Mouse (Mus musculus) heart, postnatal 0 days (tissue): ENCODE results near the gene Txndc16. TPM values are rescaled to one million over a fixed set of nuclear protein-coding genes. Genes with fewer than 3 reads are reported as not detected.

Source experiments
- ATAC-seq: fragments of 200-750 bp; cut with Nextera tagmentation; 2 replicates; pipeline ENCODE4 v1.8.0; 2017; ENCODE audit warnings: low read depth, moderate number of reproducible peaks, moderate library complexity; ENCODE audit not compliant: insufficient read depth
- DNase-seq: peaks from one replicate; pipeline ENCODE4 v3.0.0-alpha.2; 2016; ENCODE audit warnings: low spot score
- H3K27ac ChIP-seq: fragments of 300-500 bp; sonication (generic); 2 replicates; pipeline ENCODE4 v1.5.1; 2014; ENCODE audit warnings: low read depth, mild to moderate bottlenecking
- H3K27me3 ChIP-seq: fragments of 300-500 bp; sonication (generic); 2 replicates; pipeline ENCODE4 v1.6.1; 2014; ENCODE audit warnings: low read length, mixed read lengths; ENCODE audit not compliant: control insufficient read depth, insufficient read depth
- H3K36me3 ChIP-seq: fragments of 300-500 bp; sonication (generic); replicated peaks from 2 replicates; pipeline ENCODE4 v1.6.1; 2014; ENCODE audit warnings: low read length, mixed read lengths; ENCODE audit not compliant: control insufficient read depth, insufficient read depth
- H3K4me1 ChIP-seq: fragments of 300-500 bp; sonication (generic); 2 replicates; pipeline ENCODE4 v1.6.1; 2014; ENCODE audit warnings: antibody characterized with exemption; ENCODE audit not compliant: control insufficient read depth, insufficient read depth
- H3K4me2 ChIP-seq: fragments of 300-500 bp; sonication (generic); 2 replicates; pipeline ENCODE4 v1.6.1; 2014; ENCODE audit warnings: low read depth, mild to moderate bottlenecking, low read length, moderate library complexity
- H3K4me3 ChIP-seq: fragments of 300-500 bp; sonication (generic); 2 replicates; pipeline ENCODE4 v1.5.1; 2014; ENCODE audit warnings: low read depth, low read length
- H3K9ac ChIP-seq: fragments of 300-500 bp; sonication (generic); replicated peaks from 2 replicates; pipeline ENCODE4 v1.6.1; 2014; ENCODE audit warnings: low read depth, low read length, mixed read lengths
- H3K9me3 ChIP-seq: fragments of 300-500 bp; sonication (generic); replicated peaks from 2 replicates; pipeline ENCODE4 v1.6.1; 2016; ENCODE audit warnings: low read length; ENCODE audit not compliant: control insufficient read depth
- CTCF ChIP-seq: IDR thresholded peaks from 2 replicates; pipeline ENCODE4 v1.5.1; 2016; ENCODE audit warnings: antibody characterized with exemption, control low read depth, low read depth
- EP300 ChIP-seq: IDR thresholded peaks from 2 replicates; pipeline ENCODE4 v1.6.1; 2016; ENCODE audit warnings: antibody characterized with exemption, low read depth
- WGBS: fragments of 180-500 bp; shearing (Covaris S2); extraction: QIAGEN DNeasy Blood & Tissue Kit; methylation state at CpG from one replicate; pipeline ENCODE4 v1.1.7; 2014; 5-methylcytosine and 5-hydroxymethylcytosine counted together
- polyA plus RNA-seq: library from polyadenylated mRNA; unstranded; fragments of >200 nt; fragmentation: Nextera tagmentation; extraction: Ambion mirVana; gene quantifications from 2 replicates; pipeline ENCODE4 v1.2.1, GENCODE M21; 2015
- total RNA-seq: library from RNA; depleted of rRNA; stranded (reverse); fragments of >200 nt; gene quantifications from 2 replicates; pipeline ENCODE4 v1.2.3, GENCODE M21; 2014; ENCODE audit warnings: low replicate concordance

Txndc16 gene
- total and polyA plus RNA-seq, 2 experiments from 2014 or later: 9.0 to 17.4 TPM

DNA sequence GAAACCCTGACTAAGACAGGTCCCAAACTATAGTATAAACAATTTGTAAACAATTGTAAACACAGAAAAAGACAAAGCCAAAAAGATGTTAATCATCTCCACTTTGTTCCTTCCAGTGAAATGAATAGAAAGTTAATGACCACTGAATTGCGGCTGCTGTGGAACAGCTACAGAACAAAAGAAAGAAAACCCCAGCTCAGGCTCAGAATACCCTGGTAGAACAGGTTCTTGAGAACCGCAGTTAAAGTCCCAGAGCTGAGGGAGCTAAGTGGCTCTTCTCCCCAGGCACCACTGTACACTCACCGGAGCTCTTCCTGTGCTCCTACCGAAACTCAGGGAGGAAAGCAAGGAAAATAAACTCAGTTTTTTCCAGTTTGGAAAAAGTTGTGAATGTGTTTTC lies 9.4 kb downstream of the Txndc16 start:
- 71% methylated on average over 4 of the region's 4 CpGs for WGBS
- TF ChIP-seq CTCF (no peak), EP300 (no peak)
- Histone ChIP-seq H3K4me1 (no peaks in the 10 kb centered on the region), H3K4me3 (no peak overlapping the region), H3K27me3 (no peaks in the 10 kb centered on the region), H3K27ac (no peak overlapping the region), H3K4me2 (no peak overlapping the region), H3K9me3 (no peaks in the 10 kb centered on the region), H3K36me3 (0 out of 2 replicates have a peak, but pooled peaks cover 6% of the 10 kb centered on the region), H3K9ac (no peak overlapping the region)
- DNase-seq: no peak
- no peak for ATAC-seq

DNA sequence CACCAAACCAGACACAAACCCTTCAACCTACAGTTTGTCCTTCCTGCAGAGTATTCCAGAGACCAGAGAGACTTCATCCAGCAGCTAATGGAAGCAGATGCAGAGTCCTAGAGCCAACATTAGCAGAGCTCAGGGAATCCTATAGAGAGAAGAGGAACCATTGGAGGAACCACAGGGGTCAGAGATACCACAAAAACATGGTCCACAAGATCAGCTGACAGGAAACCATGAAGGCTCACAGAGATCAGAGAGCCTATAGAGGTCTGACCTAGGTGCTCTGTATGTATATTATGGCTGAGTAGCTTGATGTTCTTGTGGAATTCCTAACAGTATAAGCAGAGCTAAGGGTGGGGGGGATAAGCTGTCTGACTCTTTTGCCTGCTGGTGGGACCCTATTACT lies 19.5 kb downstream of the Txndc16 start:
- no peak overlapping the region for H3K4me3 ChIP-seq
- peaks cover 7% of the 10 kb centered on the region; the same call in 1 of the 2 replicates for H3K36me3 ChIP-seq
- ATAC-seq (no peak), DNase-seq (no peak)
- no peaks in the 10 kb centered on the region for H3K4me1 ChIP-seq
- no peaks in the 10 kb centered on the region for H3K9me3 ChIP-seq
- H3K4me2 ChIP-seq: no peak overlapping the region
- no peak overlapping the region for H3K9ac ChIP-seq
- no peak for TF ChIP-seq EP300
- no peak for TF ChIP-seq CTCF
- H3K27me3 ChIP-seq: no peaks in the 10 kb centered on the region
- no peak overlapping the region for H3K27ac ChIP-seq

DNA sequence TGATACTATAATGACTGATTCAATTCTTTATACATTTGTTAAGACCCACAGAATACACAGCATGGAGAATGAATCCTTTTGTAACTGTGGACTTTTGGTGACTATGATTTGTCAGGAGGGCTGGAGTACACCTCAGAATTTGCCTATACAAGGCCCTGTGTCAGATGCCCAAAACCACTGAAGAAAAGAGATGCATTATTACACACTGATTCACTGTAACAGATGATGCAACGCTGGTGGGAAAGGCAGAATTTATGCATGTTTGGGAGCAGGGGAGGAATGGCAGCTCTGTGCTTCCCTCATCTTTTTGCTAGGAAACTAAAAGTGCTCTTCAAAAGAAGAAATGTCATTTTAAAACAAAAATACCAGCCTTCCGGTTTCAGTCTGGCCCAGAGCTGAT lies 29.1 kb downstream of the Txndc16 start:
- Histone ChIP-seq H3K27ac (no peak overlapping the region), H3K9me3 (peaks cover 6% of the 10 kb centered on the region; the same call in 1 of the 2 replicates), H3K36me3 (no peaks in the 10 kb centered on the region; the same call in 1 of the 2 replicates), H3K4me3 (no peak overlapping the region), H3K4me1 (no peaks in the 10 kb centered on the region), H3K9ac (no peak overlapping the region), H3K27me3 (no peaks in the 10 kb centered on the region), H3K4me2 (no peak overlapping the region)
- TF ChIP-seq CTCF (no peak), EP300 (no peak)
- DNase-seq (no peak), ATAC-seq (no peak)
- 77% methylated on average over 2 of the region's 2 CpGs for WGBS

DNA sequence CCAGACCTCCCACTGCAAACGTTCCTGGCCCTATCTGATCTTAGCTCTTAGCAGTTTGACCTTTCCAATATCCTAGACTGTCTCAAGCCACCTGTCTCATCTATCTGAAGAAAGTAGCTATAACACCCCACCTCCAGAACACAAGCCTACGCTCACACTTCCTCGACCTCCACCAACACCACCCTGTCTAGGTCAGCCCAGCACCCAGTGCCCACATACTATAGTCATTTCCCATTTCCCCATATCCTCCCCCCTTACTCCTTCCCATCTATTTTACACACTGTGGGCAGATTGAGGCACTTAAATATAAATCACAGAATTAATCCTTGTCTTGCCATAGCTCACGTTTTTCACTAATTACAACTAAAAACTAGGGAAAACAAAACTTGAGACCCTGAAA lies 38.5 kb downstream of the Txndc16 start:
- Histone ChIP-seq H3K4me2 (no peak overlapping the region), H3K27me3 (no peaks in the 10 kb centered on the region), H3K9me3 (no peaks in the 10 kb centered on the region), H3K9ac (no peak overlapping the region), H3K4me3 (no peak overlapping the region), H3K4me1 (no peaks in the 10 kb centered on the region), H3K27ac (no peak overlapping the region), H3K36me3 (no peaks in the 10 kb centered on the region; the same call in 1 of the 2 replicates)
- no peak for TF ChIP-seq CTCF
- no peak for TF ChIP-seq EP300
- no peak for DNase-seq
- 70% methylated on average over 4 of the region's 4 CpGs for WGBS
- ATAC-seq: no peak

DNA sequence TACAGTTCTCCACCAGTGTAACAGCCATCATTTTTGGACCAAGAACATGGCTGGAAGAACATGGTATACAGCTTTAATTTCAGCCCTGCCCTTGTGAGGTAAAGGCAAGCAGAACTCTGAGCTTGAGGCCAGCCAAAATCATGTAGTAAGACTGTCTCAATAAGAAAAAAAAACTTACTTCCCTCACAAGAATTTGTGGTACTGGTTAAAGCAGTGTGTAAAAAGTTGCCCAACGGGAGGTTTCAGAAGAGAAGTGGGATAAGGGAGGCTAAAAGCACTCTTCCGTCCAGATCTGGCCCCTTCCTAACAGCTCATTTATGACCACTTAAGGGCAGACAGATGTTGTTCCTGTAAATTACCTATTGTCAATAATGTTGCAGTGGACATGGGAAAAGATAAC lies 40.5 kb downstream of the Txndc16 start:
- ATAC-seq (no peak), DNase-seq (no peak)
- H3K9me3 ChIP-seq: no peaks in the 10 kb centered on the region
- H3K4me2 ChIP-seq: no peak overlapping the region
- H3K36me3 ChIP-seq: no peaks in the 10 kb centered on the region; the same call in 1 of the 2 replicates
- peaks cover 10% of the 10 kb centered on the region for H3K4me1 ChIP-seq
- no peak overlapping the region for H3K4me3 ChIP-seq
- 78% methylated on average over 2 of the region's 2 CpGs for WGBS
- TF ChIP-seq CTCF (no peak), EP300 (no peak)
- H3K9ac ChIP-seq: no peak overlapping the region
- H3K27me3 ChIP-seq: no peaks in the 10 kb centered on the region
- no peak overlapping the region for H3K27ac ChIP-seq

DNA sequence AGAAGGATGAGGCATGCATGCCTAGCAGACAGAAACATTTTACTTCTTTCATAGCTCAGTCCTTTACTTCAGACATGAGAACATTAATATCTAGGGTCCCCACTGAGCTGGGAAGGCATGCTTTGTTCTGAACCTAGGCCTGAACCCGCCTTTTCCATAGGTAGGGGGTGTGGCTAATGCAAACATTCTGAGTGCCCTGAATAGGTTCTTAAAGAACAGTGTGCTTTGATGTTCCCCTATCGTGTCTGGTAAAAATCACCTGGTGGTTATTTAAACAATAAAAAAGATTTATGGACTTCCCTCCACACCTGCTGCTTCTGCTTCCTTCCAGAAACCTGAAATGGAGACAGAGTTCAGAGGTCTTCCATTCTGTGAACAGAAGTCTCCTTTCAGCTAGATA lies 40.9 kb downstream of the Txndc16 start:
- Histone ChIP-seq H3K9ac (no peak overlapping the region), H3K36me3 (no peaks in the 10 kb centered on the region; the same call in 1 of the 2 replicates), H3K4me2 (no peak overlapping the region), H3K27me3 (no peaks in the 10 kb centered on the region), H3K4me1 (peaks cover 12% of the 10 kb centered on the region), H3K9me3 (no peaks in the 10 kb centered on the region), H3K4me3 (no peak overlapping the region), H3K27ac (no peak overlapping the region)
- DNase-seq (no peak), ATAC-seq (no peak)
- TF ChIP-seq EP300: no peak
- TF ChIP-seq CTCF: no peak
- WGBS: 65% methylated on average over 2 of the region's 2 CpGs
